Mouse (Mus musculus) midbrain, embryonic 14.5 days (tissue): ENCODE results near the gene Gtf2ird1. TPM values are rescaled to one million over a fixed set of nuclear protein-coding genes. Genes with fewer than 3 reads are reported as not detected.

ENCODE experiments used
- ATAC-seq: fragments of 200-750 bp; cut with Nextera tagmentation; 2 replicates; pipeline ENCODE4 v1.8.0; 2017; ENCODE audit warnings: moderate number of reproducible peaks, moderate library complexity; ENCODE audit not compliant: low FRiP score, low TSS enrichment
- DNase-seq: peaks from one replicate; pipeline ENCODE4 v3.0.0-alpha.2; 2015
- H3K27ac ChIP-seq: fragments of 300-500 bp; sonication (generic); replicated peaks from 2 replicates; pipeline ENCODE4 v1.5.1; 2014; ENCODE audit warnings: mild to moderate bottlenecking, low read depth, low read length, moderate library complexity
- H3K27me3 ChIP-seq: fragments of 300-500 bp; sonication (generic); 2 replicates; pipeline ENCODE4 v1.6.1; 2014; ENCODE audit warnings: low read length, control low read depth, mixed read lengths; ENCODE audit not compliant: control insufficient read depth, insufficient read depth
- H3K36me3 ChIP-seq: fragments of 300-500 bp; sonication (generic); 2 replicates; pipeline ENCODE4 v1.6.1; 2014; ENCODE audit warnings: low read length, control low read depth; ENCODE audit not compliant: control insufficient read depth, insufficient read depth
- H3K4me1 ChIP-seq: fragments of 300-500 bp; sonication (generic); 2 replicates; pipeline ENCODE4 v1.6.1; 2014; ENCODE audit warnings: mild to moderate bottlenecking, antibody characterized with exemption, low read length, control low read depth; ENCODE audit not compliant: control insufficient read depth, insufficient read depth
- H3K4me2 ChIP-seq: fragments of 300-500 bp; sonication (generic); 2 replicates; pipeline ENCODE4 v1.6.1; 2014; ENCODE audit warnings: mild to moderate bottlenecking, low read length, moderate library complexity
- H3K4me3 ChIP-seq: fragments of 300-500 bp; sonication (generic); replicated peaks from 2 replicates; pipeline ENCODE4 v1.5.1; 2014; ENCODE audit warnings: low read depth, low read length
- H3K9ac ChIP-seq: fragments of 300-500 bp; sonication (generic); replicated peaks from 2 replicates; pipeline ENCODE4 v1.6.1; 2014; ENCODE audit warnings: mild to moderate bottlenecking, low read length, moderate library complexity
- H3K9me3 ChIP-seq: fragments of 300-500 bp; sonication (generic); 2 replicates; pipeline ENCODE4 v1.6.1; 2016; ENCODE audit warnings: low read length, control low read depth, mixed read lengths; ENCODE audit not compliant: control insufficient read depth
- WGBS: fragments of 180-500 bp; shearing (Covaris S2); extraction: QIAGEN DNeasy Blood & Tissue Kit; methylation state at CpG from one replicate; pipeline ENCODE4 v1.1.7; 2014; 5-methylcytosine and 5-hydroxymethylcytosine counted together
- microRNA-seq: library from miRNA; unstranded; fragments of <30 nt; microRNA quantifications from one replicate; pipeline ENCODE4, GENCODE M21; 2016
- polyA plus RNA-seq: library from polyadenylated mRNA; unstranded; fragments of >200 nt; fragmentation: Nextera tagmentation; extraction: Ambion mirVana; gene quantifications from 2 replicates; pipeline ENCODE4 v1.2.1, GENCODE M21; 2014

Gene Gtf2ird1
- polyA plus RNA-seq, 1 experiment from 2014 or later, result 75.1 TPM

- no peak overlapping the region; the same call in 1 of the 2 replicates for H3K9ac ChIP-seq
- no peaks in the 10 kb centered on the region for H3K9me3 ChIP-seq
- H3K27ac ChIP-seq, result 0 out of 2 replicates have a peak overlapping the region, but pooled peaks have one; percentile 100
- no peak for ATAC-seq
- WGBS, result 77% methylated on average over 6 of the region's 6 CpGs
- peaks cover 33% of the 10 kb centered on the region for H3K36me3 ChIP-seq
- H3K4me2 ChIP-seq, result peak overlapping the region; percentile 72
- no peaks in the 10 kb centered on the region for H3K27me3 ChIP-seq
- no peak for DNase-seq
- peaks cover 24% of the 10 kb centered on the region for H3K4me1 ChIP-seq
- H3K4me3 ChIP-seq, result peak overlapping the region; percentile 94
Observed at GRCm38 (mm10) chr5:134311894-134312411, 144.6 kb downstream of the Gtf2ird1 start.

- H3K27ac ChIP-seq, result no peak overlapping the region
- H3K9ac ChIP-seq, result no peak overlapping the region
- H3K4me1 ChIP-seq, result peaks cover 12% of the 10 kb centered on the region
- peaks cover 42% of the 10 kb centered on the region for H3K36me3 ChIP-seq
- H3K4me3 ChIP-seq, result no peak overlapping the region
- no peak for ATAC-seq
- no peaks in the 10 kb centered on the region for H3K9me3 ChIP-seq
- whole genome bisulfite sequencing, result 92% methylated on average over 9 of the region's 9 CpGs
- no peak for DNase-seq
- no peak overlapping the region for H3K4me2 ChIP-seq
- no peaks in the 10 kb centered on the region for H3K27me3 ChIP-seq
Observed at GRCm38 (mm10) chr5:134310201-134310600, 146.3 kb downstream of the Gtf2ird1 start.

DNA sequence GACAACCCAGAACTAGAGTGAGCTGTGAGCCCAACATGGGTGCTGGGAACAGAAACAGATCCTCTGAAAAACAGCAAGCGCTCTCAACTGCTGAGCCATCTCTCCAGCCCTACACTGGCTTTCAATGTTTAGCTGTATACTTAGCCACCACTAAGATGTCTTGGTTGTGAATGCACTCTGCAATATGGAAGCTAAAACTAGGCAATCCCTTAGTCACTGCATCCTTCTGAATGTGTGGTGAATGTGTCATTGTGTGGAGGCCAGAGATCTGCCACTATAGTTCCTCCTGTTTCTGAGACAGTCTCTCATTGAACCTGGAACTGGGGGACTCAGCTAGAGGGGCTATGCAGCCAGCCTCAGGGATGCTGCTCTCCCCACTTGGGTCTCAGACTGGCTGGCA, 147.2 kb downstream of the Gtf2ird1 start:
- Histone ChIP-seq H3K4me2 (no peak overlapping the region), H3K4me1 (peaks cover 12% of the 10 kb centered on the region), H3K9me3 (no peaks in the 10 kb centered on the region), H3K27ac (no peak overlapping the region), H3K36me3 (peaks cover 46% of the 10 kb centered on the region), H3K9ac (no peak overlapping the region), H3K4me3 (no peak overlapping the region), H3K27me3 (no peaks in the 10 kb centered on the region)
- WGBS, result 97% methylated on average over 1 of the region's 1 CpGs
- DNase-seq, result no peak
- ATAC-seq, result no peak

Small RNA genes within 50 kb of the gene (microRNA-seq; reads per million reads assigned to microRNA genes)
- gene Gm26340 (not detected), gene Mir3965 (not detected)

Other genes with a start within 250 kb of the Gtf2ird1 start
- gene Ncf1, start 227.1 kb downstream of the Gtf2ird1 start, polyA plus RNA-seq, result 0.69 and 2.8 TPM in 2 replicates
- gene Gtf2i, start 142.0 kb downstream of the Gtf2ird1 start, polyA plus RNA-seq, result 121 and 150 TPM in 2 replicates
- 18.2 and 19.3 TPM in 2 replicates for gene Clip2, start 95.7 kb upstream of the Gtf2ird1 start, polyA plus RNA-seq
- gene Syna, start 103.5 kb upstream of the Gtf2ird1 start, polyA plus RNA-seq, result 0.11 and 0.24 TPM in 2 replicates
- gene Rfc2, start 124.7 kb upstream of the Gtf2ird1 start, polyA plus RNA-seq, result 165 and 191 TPM in 2 replicates
- gene Lat2, start 158.3 kb upstream of the Gtf2ird1 start, polyA plus RNA-seq, result 1.5 and 2.7 TPM in 2 replicates
- 357 and 372 TPM in 2 replicates for gene Eif4h, start 182.8 kb upstream of the Gtf2ird1 start, polyA plus RNA-seq
- 22.3 and 39.4 TPM in 2 replicates for gene Limk1, start 231.9 kb upstream of the Gtf2ird1 start, polyA plus RNA-seq